Mouse (Mus musculus): ENCODE measurements around the gene Ankrd55.
A peak's percentile ranks its signal among the peaks of the same experiment; 100 is the strongest.
"Not testable (repeated sequence)": the region's sequence is repeated elsewhere in the genome, so short reads cannot be mapped to it uniquely, and the experiment has no call there.

The Ankrd55 gene

GRCm38 (mm10) chr13:112294446-112294845 is 6.2 kb downstream of the Ankrd55 start:
- DNase-seq = no peak

GRCm38 (mm10) chr13:112297781-112298180 is 9.5 kb downstream of the Ankrd55 start:
- no peak for DNase-seq

- DNase-seq = no peak
These were observed 15.2 kb downstream of the Ankrd55 start for GRCm38 (mm10) chr13:112303429-112303828.

GRCm38 (mm10) chr13:112308672-112309071 is 20.4 kb downstream of the Ankrd55 start:
- DNase-seq = peak; percentile 45 to 70

- not testable (repeated sequence) for DNase-seq
These were observed 23.4 kb downstream of the Ankrd55 start for GRCm38 (mm10) chr13:112311611-112312010.

- no peak for DNase-seq
These were observed 27.2 kb downstream of the Ankrd55 start for GRCm38 (mm10) chr13:112315442-112315841.

GRCm38 (mm10) chr13:112316622-112317482 is 28.6 kb downstream of the Ankrd55 start:
- no peak for DNase-seq

GRCm38 (mm10) chr13:112318124-112318523 is 29.9 kb downstream of the Ankrd55 start:
- DNase-seq = no peak

GRCm38 (mm10) chr13:112323591-112324266 is 35.5 kb downstream of the Ankrd55 start:
- DNase-seq = no peak

GRCm38 (mm10) chr13:112325126-112325525 is 36.9 kb downstream of the Ankrd55 start:
- DNase-seq = no peak

GRCm38 (mm10) chr13:112326403-112326802 is 38.2 kb downstream of the Ankrd55 start:
- DNase-seq = no peak

- DNase-seq = no peak
These were observed 38.7 kb downstream of the Ankrd55 start for GRCm38 (mm10) chr13:112326977-112327376.

- no peak for DNase-seq
These were observed 39.3 kb downstream of the Ankrd55 start for GRCm38 (mm10) chr13:112327511-112327910.

- DNase-seq = no peak
These were observed 42.0 kb downstream of the Ankrd55 start for GRCm38 (mm10) chr13:112330257-112330656.

GRCm38 (mm10) chr13:112330919-112331681 is 42.8 kb downstream of the Ankrd55 start:
- no peak for DNase-seq

- DNase-seq = no peak
These were observed 43.4 kb downstream of the Ankrd55 start for GRCm38 (mm10) chr13:112331682-112332061.

- DNase-seq = no peak
These were observed 47.3 kb downstream of the Ankrd55 start for GRCm38 (mm10) chr13:112335531-112335930.

- DNase-seq = no peak
These were observed 48.9 kb downstream of the Ankrd55 start for GRCm38 (mm10) chr13:112337146-112337545.

GRCm38 (mm10) chr13:112340205-112340604 is 52.0 kb downstream of the Ankrd55 start:
- no peak for DNase-seq

GRCm38 (mm10) chr13:112340761-112341160 is 52.5 kb downstream of the Ankrd55 start:
- no peak for DNase-seq

GRCm38 (mm10) chr13:112342971-112343627 is 54.8 kb downstream of the Ankrd55 start:
- DNase-seq = no peak

GRCm38 (mm10) chr13:112343628-112344009 is 55.4 kb downstream of the Ankrd55 start:
- no peak for DNase-seq

Data from spleen, adult 18-20 months (tissue).